Mouse (Mus musculus): ENCODE measurements around the gene Morn1. TPM values are rescaled to one million over a fixed set of nuclear protein-coding genes. Genes with fewer than 3 reads are reported as not detected.

The Morn1 gene
- polyA plus RNA-seq, 1 experiment from 2014 or later = 1.8 TPM

DNA sequence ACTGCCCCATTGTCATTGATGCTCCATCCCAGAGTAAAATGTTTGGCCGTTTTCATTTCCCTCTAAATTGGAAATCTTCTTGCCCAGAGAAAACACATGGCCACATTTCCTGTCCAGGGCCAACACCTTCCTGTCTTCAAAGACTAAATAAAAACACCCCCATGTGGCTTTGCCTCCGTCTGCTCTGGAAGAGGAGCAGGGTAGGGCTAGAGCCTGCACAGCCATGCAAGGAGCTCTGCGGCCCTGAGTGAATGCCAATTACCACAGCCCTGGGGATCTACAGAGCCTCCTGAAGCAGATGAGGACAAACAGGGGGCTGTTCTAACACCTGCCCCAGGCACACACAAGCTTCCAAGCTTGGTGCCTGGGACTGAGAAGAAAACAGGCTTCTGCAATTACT, 89.8 kb downstream of the Morn1 start:
- Histone ChIP-seq H3K27me3 (ENCODE audit: control insufficient read depth, insufficient read depth, low read length) (no peaks in the 10 kb centered on the region), H3K4me1 (ENCODE audit: control insufficient read depth, insufficient read depth, low read length) (peaks cover 88% of the 10 kb centered on the region), H3K4me3 (ENCODE audit: low read length) (no peak overlapping the region), H3K9me3 (replicated peaks; ENCODE audit: control insufficient read depth, low read length) (no peaks in the 10 kb centered on the region), H3K4me2 (ENCODE audit: low read depth, low read length) (no peak overlapping the region), H3K36me3 (ENCODE audit: control insufficient read depth, insufficient read depth) (no peaks in the 10 kb centered on the region), H3K27ac (ENCODE audit: low read length) (no peak overlapping the region), H3K9ac (ENCODE audit: low read length) (no peak overlapping the region)
- no peak for ATAC-seq (replicated peaks; ENCODE audit: extremely low read depth, insufficient read depth, low FRiP score)
- WGBS = 45% methylated on average over 3 of the region's 3 CpGs

DNA sequence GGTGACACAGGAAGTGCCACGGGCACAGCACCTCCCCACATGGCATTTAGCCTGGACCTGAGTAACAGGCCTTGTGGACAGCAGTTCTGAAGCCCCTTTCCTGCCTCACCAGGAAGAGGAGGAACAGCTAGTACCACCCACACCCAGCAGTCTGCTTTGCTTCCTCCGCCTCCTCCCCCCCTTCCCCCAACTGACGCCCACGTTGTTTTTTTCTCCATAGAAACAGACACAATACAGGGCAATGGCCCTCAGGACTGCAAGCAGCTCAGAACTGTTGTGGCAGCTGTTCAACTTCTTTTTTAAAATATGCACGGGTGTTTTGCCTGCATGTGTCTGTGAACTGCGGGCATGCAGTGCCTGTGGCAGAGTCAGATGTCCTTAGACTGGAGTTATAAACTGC, 91.9 kb downstream of the Morn1 start:
- ATAC-seq (replicated peaks; ENCODE audit: extremely low read depth, insufficient read depth, low FRiP score) = peak; percentile 62
- no peaks in the 10 kb centered on the region for H3K27me3 ChIP-seq (ENCODE audit: control insufficient read depth, insufficient read depth, low read length)
- under 1% methylated on average over 6 of the region's 6 CpGs for WGBS
- no peaks in the 10 kb centered on the region for H3K36me3 ChIP-seq (ENCODE audit: control insufficient read depth, insufficient read depth)
- peak overlapping the region; percentile 44 for H3K4me2 ChIP-seq (ENCODE audit: low read depth, low read length)
- peak overlapping the region; percentile 53 for H3K9ac ChIP-seq (ENCODE audit: low read length)
- peak overlapping the region; percentile 95 for H3K27ac ChIP-seq (ENCODE audit: low read length)
- peaks cover 74% of the 10 kb centered on the region for H3K4me1 ChIP-seq (ENCODE audit: control insufficient read depth, insufficient read depth, low read length)
- no peaks in the 10 kb centered on the region for H3K9me3 ChIP-seq (replicated peaks; ENCODE audit: control insufficient read depth, low read length)
- H3K4me3 ChIP-seq (ENCODE audit: low read length) = peak overlapping the region; percentile 18

DNA sequence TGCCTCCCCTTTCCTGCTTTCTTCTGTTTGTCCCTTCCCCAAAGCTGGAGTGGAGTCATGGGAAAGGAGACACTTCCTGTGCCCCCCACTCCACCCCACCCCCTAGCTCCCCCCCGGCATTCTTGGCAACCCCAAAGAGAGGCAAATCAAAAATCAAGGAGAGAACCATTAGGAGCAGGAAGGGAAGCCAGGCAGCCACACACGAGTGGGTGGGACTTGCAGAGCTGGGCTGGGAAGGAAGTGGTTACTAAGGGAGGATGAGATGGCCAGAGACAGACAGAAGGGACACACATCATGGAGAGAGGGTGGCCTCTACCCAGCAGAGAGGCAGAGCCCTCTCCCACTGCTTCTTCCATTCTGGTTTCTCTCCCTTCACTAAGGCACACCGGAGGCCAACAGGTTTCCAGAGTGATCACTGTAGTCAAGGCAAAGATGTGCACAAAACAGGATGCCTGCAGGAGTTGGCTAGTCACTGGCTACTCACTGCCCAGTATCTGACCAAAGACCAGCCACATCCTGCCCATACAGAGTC, 92.7 kb downstream of the Morn1 start:
- Histone ChIP-seq H3K4me3 (ENCODE audit: low read length) (peak overlapping the region; percentile 7), H3K9me3 (replicated peaks; ENCODE audit: control insufficient read depth, low read length) (no peaks in the 10 kb centered on the region), H3K27ac (ENCODE audit: low read length) (peak overlapping the region; percentile 95), H3K4me1 (ENCODE audit: control insufficient read depth, insufficient read depth, low read length) (peaks cover 74% of the 10 kb centered on the region), H3K9ac (ENCODE audit: low read length) (peak overlapping the region; percentile 53), H3K27me3 (ENCODE audit: control insufficient read depth, insufficient read depth, low read length) (no peaks in the 10 kb centered on the region), H3K36me3 (ENCODE audit: control insufficient read depth, insufficient read depth) (no peaks in the 10 kb centered on the region), H3K4me2 (ENCODE audit: low read depth, low read length) (peak overlapping the region; percentile 44)
- ATAC-seq (replicated peaks; ENCODE audit: extremely low read depth, insufficient read depth, low FRiP score) = peak; percentile 43
- WGBS = 33% methylated on average over 3 of the region's 3 CpGs

DNA sequence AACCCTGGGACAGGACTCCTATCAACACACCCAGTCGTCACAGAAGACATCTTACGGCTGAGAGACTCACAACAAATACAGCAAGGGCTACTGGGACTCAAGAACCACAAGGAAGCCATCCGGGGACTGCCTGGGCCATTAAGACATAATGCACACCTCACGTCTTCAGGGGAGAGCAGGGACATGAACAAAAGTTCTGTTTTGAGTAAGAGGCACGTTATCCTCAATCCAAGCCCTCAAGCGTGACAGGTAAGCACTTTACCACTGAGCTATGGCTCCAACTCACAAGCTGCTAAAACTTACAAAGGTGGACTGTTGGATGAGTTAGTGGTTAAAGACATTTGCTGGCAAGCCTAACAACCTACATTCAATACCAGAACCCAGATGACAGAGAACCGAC, 96.8 kb downstream of the Morn1 start:
- 84% methylated on average over 7 of the region's 7 CpGs for whole genome bisulfite sequencing
- H3K9me3 ChIP-seq (replicated peaks; ENCODE audit: control insufficient read depth, low read length) = no peaks in the 10 kb centered on the region
- H3K27me3 ChIP-seq (ENCODE audit: control insufficient read depth, insufficient read depth, low read length) = no peaks in the 10 kb centered on the region

DNA sequence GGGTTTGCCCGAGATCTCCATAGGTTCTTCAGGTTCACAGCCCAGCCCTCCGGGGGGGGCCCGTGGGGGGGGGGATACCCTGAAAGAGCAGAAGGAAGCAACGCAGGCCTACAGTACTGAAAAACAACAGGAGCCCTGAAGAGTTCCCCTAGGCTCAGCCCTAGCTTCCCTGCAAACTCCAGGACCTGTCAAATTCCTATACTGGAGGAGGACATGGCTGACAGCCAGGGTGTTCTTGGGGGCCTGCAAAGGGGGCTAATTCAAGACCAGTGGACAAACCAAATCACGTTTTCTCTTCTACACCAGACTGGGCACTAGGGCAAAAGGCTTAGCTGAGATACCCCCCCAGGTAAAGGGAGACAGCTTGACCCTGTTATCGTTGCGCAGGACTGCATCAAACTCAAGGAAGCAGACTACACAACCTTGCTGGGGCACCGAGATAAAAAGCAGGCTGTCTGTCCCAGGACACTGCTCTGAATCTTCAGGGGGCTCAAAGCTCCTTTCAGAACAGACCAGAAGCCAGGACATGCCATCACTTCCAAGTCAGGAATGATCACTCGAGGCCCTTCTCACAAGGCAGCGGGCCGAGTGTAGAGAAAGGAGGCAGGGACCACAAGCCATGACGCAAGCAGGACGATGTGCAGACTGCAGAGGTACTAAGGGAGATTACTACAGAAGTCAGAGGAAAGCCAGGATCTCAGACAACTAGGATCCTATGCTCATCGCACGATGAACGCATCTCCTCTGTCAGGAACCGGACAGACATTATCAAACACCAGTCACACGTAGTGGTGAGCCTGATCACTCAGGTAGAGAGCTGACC, 98.1 kb downstream of the Morn1 start:
- Histone ChIP-seq H3K9me3 (replicated peaks; ENCODE audit: control insufficient read depth, low read length) (no peaks in the 10 kb centered on the region), H3K27ac (ENCODE audit: low read length) (peak overlapping the region; percentile 90), H3K27me3 (ENCODE audit: control insufficient read depth, insufficient read depth, low read length) (no peaks in the 10 kb centered on the region), H3K4me3 (ENCODE audit: low read length) (0 out of 2 replicates have a peak overlapping the region, but pooled peaks have one; percentile 10), H3K36me3 (ENCODE audit: control insufficient read depth, insufficient read depth) (no peaks in the 10 kb centered on the region), H3K9ac (ENCODE audit: low read length) (peak overlapping the region; percentile 60), H3K4me2 (ENCODE audit: low read depth, low read length) (peak overlapping the region; percentile 57), H3K4me1 (ENCODE audit: control insufficient read depth, insufficient read depth, low read length) (peaks cover 72% of the 10 kb centered on the region)
- peak; percentile 46; the same call in 1 of the 2 replicates for ATAC-seq (replicated peaks; ENCODE audit: extremely low read depth, insufficient read depth, low FRiP score)
- WGBS = 30% methylated on average over 18 of the region's 18 CpGs

More for the DNA sequence above, 96.8 kb downstream of the Morn1 start:
- H3K4me1 ChIP-seq (ENCODE audit: control insufficient read depth, insufficient read depth, low read length) = peaks cover 72% of the 10 kb centered on the region
- no peak overlapping the region for H3K4me2 ChIP-seq (ENCODE audit: low read depth, low read length)
- H3K4me3 ChIP-seq (ENCODE audit: low read length) = no peak overlapping the region
- H3K27ac ChIP-seq (ENCODE audit: low read length) = peak overlapping the region; percentile 90
- no peaks in the 10 kb centered on the region for H3K36me3 ChIP-seq (ENCODE audit: control insufficient read depth, insufficient read depth)
- H3K9ac ChIP-seq (ENCODE audit: low read length) = no peak overlapping the region
- ATAC-seq (replicated peaks; ENCODE audit: extremely low read depth, insufficient read depth, low FRiP score) = no peak

DNA sequence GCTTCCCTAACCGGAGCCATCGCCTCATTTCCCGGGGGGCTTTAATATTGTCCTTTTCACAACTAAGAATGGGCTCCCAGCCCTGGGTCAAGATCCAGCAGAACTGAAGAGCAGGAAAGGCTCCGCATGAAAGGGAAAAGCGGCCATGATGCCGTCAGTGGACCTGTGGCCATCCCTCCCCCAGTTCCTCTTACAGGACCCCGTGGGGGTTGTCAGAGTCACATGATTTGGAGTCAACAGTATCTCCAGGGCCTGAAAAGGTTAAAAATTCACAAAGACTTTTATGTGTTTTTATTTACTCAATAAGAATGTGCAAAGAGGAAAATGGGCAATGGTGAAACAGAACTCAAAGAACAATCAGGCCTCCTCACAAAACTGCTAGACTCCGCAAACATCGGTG, 99.5 kb downstream of the Morn1 start:
- H3K4me1 ChIP-seq (ENCODE audit: control insufficient read depth, insufficient read depth, low read length) = peaks cover 80% of the 10 kb centered on the region
- H3K4me3 ChIP-seq (ENCODE audit: low read length) = no peak overlapping the region
- ATAC-seq (replicated peaks; ENCODE audit: extremely low read depth, insufficient read depth, low FRiP score) = no peak
- H3K36me3 ChIP-seq (ENCODE audit: control insufficient read depth, insufficient read depth) = no peaks in the 10 kb centered on the region
- H3K4me2 ChIP-seq (ENCODE audit: low read depth, low read length) = no peak overlapping the region
- H3K9me3 ChIP-seq (replicated peaks; ENCODE audit: control insufficient read depth, low read length) = no peaks in the 10 kb centered on the region
- H3K27ac ChIP-seq (ENCODE audit: low read length) = no peak overlapping the region; the same call in 1 of the 2 replicates
- no peaks in the 10 kb centered on the region for H3K27me3 ChIP-seq (ENCODE audit: control insufficient read depth, insufficient read depth, low read length)
- H3K9ac ChIP-seq (ENCODE audit: low read length) = no peak overlapping the region
- WGBS = 88% methylated on average over 9 of the region's 9 CpGs

DNA sequence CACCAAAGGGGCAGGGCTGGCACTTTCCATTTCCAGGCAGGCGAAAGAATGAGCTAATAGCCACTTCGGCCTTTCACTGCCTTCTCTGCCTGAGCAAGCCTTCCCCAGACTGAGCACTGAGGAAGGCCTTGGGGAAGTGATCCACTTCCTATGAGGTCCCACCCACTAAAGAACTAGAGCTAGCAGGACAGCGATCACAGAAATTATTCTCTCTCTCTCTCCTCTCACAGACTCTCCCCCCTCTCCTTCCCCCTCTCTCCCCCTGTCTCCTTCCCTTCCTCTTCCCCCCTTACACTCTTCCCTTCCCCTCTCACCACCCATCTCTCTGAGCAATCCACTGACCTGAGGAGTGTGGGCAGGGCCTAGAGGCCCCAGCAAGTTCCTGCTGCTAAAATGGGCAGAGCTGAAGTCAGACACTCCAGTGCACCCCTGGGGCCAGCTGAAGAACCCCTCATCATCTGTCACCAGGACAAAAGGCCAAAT, 100.9 kb downstream of the Morn1 start:
- no peak for ATAC-seq (replicated peaks; ENCODE audit: extremely low read depth, insufficient read depth, low FRiP score)
- WGBS = 23% methylated on average over 3 of the region's 3 CpGs
- H3K27ac ChIP-seq (ENCODE audit: low read length) = peak overlapping the region; percentile 33
- H3K27me3 ChIP-seq (ENCODE audit: control insufficient read depth, insufficient read depth, low read length) = no peaks in the 10 kb centered on the region
- no peak overlapping the region for H3K4me3 ChIP-seq (ENCODE audit: low read length)
- no peak overlapping the region for H3K9ac ChIP-seq (ENCODE audit: low read length)
- H3K4me1 ChIP-seq (ENCODE audit: control insufficient read depth, insufficient read depth, low read length) = peaks cover 81% of the 10 kb centered on the region
- no peaks in the 10 kb centered on the region for H3K9me3 ChIP-seq (replicated peaks; ENCODE audit: control insufficient read depth, low read length)
- no peaks in the 10 kb centered on the region for H3K36me3 ChIP-seq (ENCODE audit: control insufficient read depth, insufficient read depth)
- peak overlapping the region; percentile 14; the same call in 1 of the 2 replicates for H3K4me2 ChIP-seq (ENCODE audit: low read depth, low read length)

DNA sequence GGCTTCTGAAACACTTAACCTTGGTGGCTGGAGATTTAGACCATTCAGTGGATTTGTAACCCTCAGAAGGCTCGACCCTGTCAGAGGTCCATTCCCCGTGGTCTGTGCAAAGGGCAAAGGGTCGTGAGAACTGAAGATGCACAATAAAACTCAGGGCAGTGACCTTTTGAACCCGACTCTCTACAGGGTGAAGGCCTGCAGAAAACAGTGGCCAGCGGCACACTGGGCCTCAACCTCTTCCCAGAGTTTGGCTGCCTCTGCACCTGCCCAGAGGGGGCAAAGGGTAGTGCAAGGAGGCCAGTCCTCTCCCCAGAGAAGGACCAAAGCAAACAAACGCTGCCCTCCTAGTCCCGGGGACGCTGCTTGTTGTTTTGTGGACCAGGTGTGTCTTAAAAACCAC, 102.0 kb downstream of the Morn1 start:
- no peak overlapping the region for H3K4me3 ChIP-seq (ENCODE audit: low read length)
- no peak for ATAC-seq (replicated peaks; ENCODE audit: extremely low read depth, insufficient read depth, low FRiP score)
- H3K4me2 ChIP-seq (ENCODE audit: low read depth, low read length) = no peak overlapping the region
- H3K36me3 ChIP-seq (ENCODE audit: control insufficient read depth, insufficient read depth) = no peaks in the 10 kb centered on the region
- H3K9ac ChIP-seq (ENCODE audit: low read length) = peak overlapping the region; percentile 30; the same call in 1 of the 2 replicates
- peaks cover 79% of the 10 kb centered on the region for H3K4me1 ChIP-seq (ENCODE audit: control insufficient read depth, insufficient read depth, low read length)
- 0 out of 2 replicates have a peak overlapping the region, but pooled peaks have one; percentile 13 for H3K27ac ChIP-seq (ENCODE audit: low read length)
- 32% methylated on average over 8 of the region's 8 CpGs for WGBS
- H3K27me3 ChIP-seq (ENCODE audit: control insufficient read depth, insufficient read depth, low read length) = no peaks in the 10 kb centered on the region
- no peaks in the 10 kb centered on the region for H3K9me3 ChIP-seq (replicated peaks; ENCODE audit: control insufficient read depth, low read length)

DNA sequence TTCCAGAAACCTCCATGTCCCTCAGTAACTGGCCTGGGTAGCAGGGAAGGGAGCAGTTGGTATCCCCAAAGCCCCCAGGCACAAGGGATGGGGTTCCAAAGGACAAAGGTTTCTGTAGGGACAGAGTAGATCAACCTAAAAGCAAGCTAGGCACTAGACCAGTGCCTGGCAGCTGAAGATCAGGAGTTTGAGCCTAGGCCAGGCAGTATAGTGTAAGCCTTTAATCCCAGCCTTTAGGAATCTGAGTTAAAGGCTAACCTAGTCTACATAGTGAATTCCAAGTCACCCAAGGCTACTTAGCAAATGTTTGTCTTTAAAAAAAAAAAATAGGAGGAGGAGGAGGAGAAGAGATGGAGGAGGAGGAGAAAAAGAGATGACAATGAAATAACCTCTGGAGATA, 102.4 kb downstream of the Morn1 start:
- no peak for ATAC-seq (replicated peaks; ENCODE audit: extremely low read depth, insufficient read depth, low FRiP score)
- H3K4me1 ChIP-seq (ENCODE audit: control insufficient read depth, insufficient read depth, low read length) = peaks cover 76% of the 10 kb centered on the region
- H3K9ac ChIP-seq (ENCODE audit: low read length) = peak overlapping the region; percentile 30; the same call in 1 of the 2 replicates
- no peak overlapping the region for H3K4me3 ChIP-seq (ENCODE audit: low read length)
- H3K36me3 ChIP-seq (ENCODE audit: control insufficient read depth, insufficient read depth) = no peaks in the 10 kb centered on the region
- 0 out of 2 replicates have a peak overlapping the region, but pooled peaks have one; percentile 13 for H3K27ac ChIP-seq (ENCODE audit: low read length)
- no peaks in the 10 kb centered on the region for H3K27me3 ChIP-seq (ENCODE audit: control insufficient read depth, insufficient read depth, low read length)
- H3K9me3 ChIP-seq (replicated peaks; ENCODE audit: control insufficient read depth, low read length) = no peaks in the 10 kb centered on the region
- no peak overlapping the region for H3K4me2 ChIP-seq (ENCODE audit: low read depth, low read length)

All from heart, embryonic 16.5 days (tissue).